Mouse (Mus musculus) stomach, postnatal 0 days (tissue): ENCODE data around the gene Fam171a2.

Experiments used
- CTCF ChIP-seq: IDR thresholded peaks from 2 replicates; pipeline ENCODE4 v1.5.1; 2016; ENCODE audit warnings: antibody characterized with exemption, low read depth, mild to moderate bottlenecking, moderate library complexity
- EP300 ChIP-seq: optimal IDR thresholded peaks from 2 replicates; pipeline ENCODE3; 2016; ENCODE audit warnings: antibody characterized with exemption

DNA sequence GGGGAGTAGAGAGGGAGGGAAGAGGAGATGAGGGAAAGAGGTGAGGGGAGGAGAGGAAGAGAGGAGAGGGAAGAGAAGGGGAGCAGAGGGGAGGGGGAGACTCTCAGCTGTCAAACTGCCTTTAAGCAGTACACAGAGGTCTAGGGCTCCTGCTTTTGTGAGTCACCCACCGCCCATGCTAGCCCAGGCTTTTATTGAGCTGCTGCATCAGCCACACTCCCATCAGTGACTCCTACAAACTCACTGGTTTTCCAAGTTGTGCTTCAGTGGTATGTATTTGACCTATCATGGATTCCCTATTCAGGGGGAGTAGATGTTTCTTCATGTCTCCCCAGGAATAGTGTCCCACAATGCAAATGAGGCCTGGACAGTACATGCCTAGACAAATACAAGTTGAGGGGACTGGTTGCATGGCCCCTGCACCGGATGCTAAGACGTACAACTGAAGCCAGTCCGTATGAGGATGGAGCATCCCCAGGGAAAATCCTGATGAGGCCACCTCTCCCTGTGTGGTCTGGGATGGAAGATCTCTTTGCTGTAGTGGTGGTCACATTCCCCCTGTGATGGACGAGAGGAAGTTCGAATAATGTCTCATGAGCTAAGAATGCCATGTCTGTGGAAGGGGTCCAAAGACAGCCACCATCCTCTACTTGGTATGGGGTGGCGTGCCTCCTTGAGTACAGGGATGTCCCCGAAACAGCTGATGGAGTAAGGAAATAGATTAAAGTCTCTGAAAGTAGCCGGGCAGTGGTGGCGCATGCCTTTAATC lies 32.3 kb downstream of the Fam171a2 start:
- no peak for TF ChIP-seq CTCF
- no peak for TF ChIP-seq EP300
